Mouse (Mus musculus) liver, embryonic 14.5 days (tissue): Measurements from ENCODE around the gene Dpf3. TPM values are rescaled to one million over a fixed set of nuclear protein-coding genes. Genes with fewer than 3 reads are reported as not detected.
A peak's percentile ranks its signal among the peaks of the same experiment; 100 is the strongest.

ENCODE experiments used
- ATAC-seq: fragments of 200-750 bp; cut with Nextera tagmentation; 2 replicates; pipeline ENCODE4 v1.8.0; 2017; ENCODE audit warnings: moderate number of reproducible peaks, mild to moderate bottlenecking, moderate library complexity; ENCODE audit not compliant: insufficient read depth
- DNase-seq, 3 experiments: peaks; one replicate each; pipeline ENCODE4 v3.0.0-alpha.2; 2012 to 2013; ENCODE audit warnings: low read depth in 3 of 3, low spot score in 3 of 3
- H3K27ac ChIP-seq: fragments of 300-500 bp; sonication (generic); 2 replicates; pipeline ENCODE4 v1.5.1; 2014; ENCODE audit warnings: moderate library complexity, mild to moderate bottlenecking, control low read depth, inconsistent platforms
- H3K27me3 ChIP-seq: fragments of 300-500 bp; sonication (generic); 2 replicates; pipeline ENCODE4 v1.6.1; 2014; ENCODE audit warnings: mild to moderate bottlenecking, low read length, moderate library complexity; ENCODE audit not compliant: control insufficient read depth, insufficient read depth
- H3K36me3 ChIP-seq: fragments of 300-500 bp; sonication (generic); replicated peaks from 2 replicates; pipeline ENCODE4 v1.6.1; 2014; ENCODE audit warnings: low read depth; ENCODE audit not compliant: control insufficient read depth, insufficient read depth
- H3K4me1 ChIP-seq, 2 experiments: fragments of 200-500 bp in 1 of 2; fragments of 300-500 bp in 1 of 2; sonication (generic) in 1 of 2; replicated peaks; 2 replicates each; pipeline ENCODE4 v1.6.1; 2012 to 2014; ENCODE audit warnings: antibody characterized with exemption in 1 of 2, inconsistent platforms in 1 of 2, low read length in 1 of 2; ENCODE audit not compliant: control insufficient read depth in 2 of 2, insufficient read depth in 2 of 2
- H3K4me2 ChIP-seq: fragments of 300-500 bp; sonication (generic); 2 replicates; pipeline ENCODE4 v1.6.1; 2014; ENCODE audit warnings: low read depth, mild to moderate bottlenecking, control low read depth, moderate library complexity
- H3K4me3 ChIP-seq, 2 experiments: fragments of 200-500 bp in 1 of 2; fragments of 300-500 bp in 1 of 2; sonication (generic) in 1 of 2; 2 replicates each; pipeline ENCODE4 v1.5.1; 2012 to 2014; ENCODE audit warnings: low read depth in 2 of 2, low read length in 2 of 2, mild to moderate bottlenecking in 2 of 2, control low read depth in 1 of 2, inconsistent platforms in 1 of 2, moderate library complexity in 1 of 2; ENCODE audit not compliant: insufficient read depth in 1 of 2
- H3K9ac ChIP-seq: fragments of 300-500 bp; sonication (generic); replicated peaks from 2 replicates; pipeline ENCODE4 v1.6.1; 2014; ENCODE audit warnings: mild to moderate bottlenecking, control low read depth, moderate library complexity
- H3K9me3 ChIP-seq: fragments of 300-500 bp; sonication (generic); 2 replicates; pipeline ENCODE4 v1.6.1; 2016; ENCODE audit warnings: low read length, mixed read lengths; ENCODE audit not compliant: control insufficient read depth
- CTCF ChIP-seq: IDR thresholded peaks from 2 replicates; pipeline ENCODE4 v1.5.1; 2016; ENCODE audit warnings: antibody characterized with exemption, low read depth, control low read depth
- EP300 ChIP-seq: IDR thresholded peaks from 2 replicates; pipeline ENCODE4 v1.6.1; 2016; ENCODE audit warnings: antibody characterized with exemption, low read depth
- WGBS: fragments of 180-500 bp; shearing (Covaris S2); extraction: QIAGEN DNeasy Blood & Tissue Kit; methylation state at CpG from one replicate; pipeline ENCODE4 v1.1.7; 2014; ENCODE audit not compliant: insufficient replicate concordance; 5-methylcytosine and 5-hydroxymethylcytosine counted together
- polyA plus RNA-seq, 2 experiments: library from polyadenylated mRNA; depleted of rRNA in 1 of 2; stranded (reverse) in 1 of 2; unstranded in 1 of 2; fragments of >200 nt; fragmentation: Nextera tagmentation in 1 of 2; extraction: Ambion mirVana in 1 of 2; gene quantifications; 2 replicates each; pipeline versions ENCODE4 v1.2.1 to v1.2.3; 2012 to 2014

Dpf3 gene
- polyA plus RNA-seq, 2 experiments: 3.7 to 4.8 TPM

DNA sequence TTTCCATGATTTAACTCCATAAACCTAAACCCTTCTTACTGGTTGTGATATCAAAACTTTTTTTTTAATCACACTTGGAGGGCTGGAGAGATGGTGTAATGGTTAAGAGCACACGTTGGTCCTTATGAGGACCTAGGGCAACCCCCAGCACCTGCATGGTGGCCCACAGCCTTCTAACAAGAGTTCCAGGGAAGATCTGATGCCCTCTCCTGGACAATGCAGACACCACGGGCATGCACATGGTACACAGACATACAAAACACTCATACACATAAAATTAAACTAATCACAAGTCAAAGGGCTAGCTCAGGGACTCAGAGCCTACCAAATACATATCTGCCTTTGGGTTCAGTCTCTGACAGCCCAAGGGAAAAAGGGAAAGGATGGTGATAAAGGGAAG is 2.2 kb upstream of the Dpf3 start:
- ATAC-seq (no peak), DNase-seq (no peak)
- H3K27ac ChIP-seq: no peak overlapping the region
- TF ChIP-seq CTCF (peak; percentile 57), EP300 (no peak)
- no peak overlapping the region for H3K9ac ChIP-seq
- peaks cover 24% of the 10 kb centered on the region for H3K27me3 ChIP-seq
- 31% methylated on average over 2 of the region's 2 CpGs for whole genome bisulfite sequencing
- H3K36me3 ChIP-seq: no peaks in the 10 kb centered on the region
- peaks cover 4% of the 10 kb centered on the region for H3K9me3 ChIP-seq
- H3K4me2 ChIP-seq: no peak overlapping the region
- H3K4me3 ChIP-seq: no peak overlapping the region
- peaks cover 8 to 13% of the 10 kb centered on the region in 2 experiments for H3K4me1 ChIP-seq

DNA sequence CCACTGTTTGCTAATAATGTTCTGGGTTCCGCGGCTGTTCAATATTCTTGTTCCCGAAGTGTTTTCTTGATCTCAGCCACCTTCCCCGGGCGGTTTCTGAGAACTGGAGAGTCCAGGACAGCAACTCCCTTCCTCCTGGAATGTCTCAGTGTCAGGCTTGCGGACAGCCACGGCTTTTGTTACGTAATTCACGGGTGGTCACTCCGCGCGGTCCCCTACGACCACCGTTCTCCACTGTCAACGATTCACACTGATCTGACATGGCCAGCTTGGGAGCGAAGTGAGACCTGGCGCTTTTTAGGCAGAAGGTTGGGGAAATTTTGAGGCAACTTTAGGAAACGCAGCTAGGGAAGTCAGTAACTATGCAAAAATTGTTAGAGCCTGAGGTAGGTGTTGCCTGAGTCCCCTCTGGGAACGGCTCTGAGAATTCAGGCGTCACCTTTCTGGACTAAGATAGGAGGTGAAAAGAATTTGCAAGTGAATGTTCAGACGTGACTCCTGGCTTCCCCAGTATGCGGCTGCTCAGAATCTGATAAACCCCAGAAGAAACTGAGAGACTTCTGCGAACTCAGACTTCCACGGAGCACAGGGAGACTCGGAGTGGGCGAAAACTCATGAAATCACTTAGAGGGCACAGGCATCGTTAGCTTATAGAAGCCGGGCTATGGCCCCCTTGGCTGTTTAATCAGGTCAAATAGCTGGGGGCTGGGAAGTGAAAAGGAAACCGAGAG is 860 bp upstream of the Dpf3 start:
- Histone ChIP-seq H3K4me3 (peak overlapping the region; percentile 73 to 88), H3K9me3 (peaks cover 4% of the 10 kb centered on the region), H3K27me3 (peaks cover 29% of the 10 kb centered on the region), H3K4me1 (peaks cover 13 to 14% of the 10 kb centered on the region in 2 experiments), H3K9ac (peak overlapping the region; percentile 67), H3K4me2 (peak overlapping the region; percentile 99), H3K36me3 (no peaks in the 10 kb centered on the region), H3K27ac (peak overlapping the region; percentile 42; the same call in 1 of the 2 replicates)
- TF ChIP-seq EP300 (no peak), CTCF (no peak)
- WGBS: under 1% methylated on average over 29 of the region's 29 CpGs
- peak in 1 of 3 experiments; percentile 70 for DNase-seq
- no peak for ATAC-seq

DNA sequence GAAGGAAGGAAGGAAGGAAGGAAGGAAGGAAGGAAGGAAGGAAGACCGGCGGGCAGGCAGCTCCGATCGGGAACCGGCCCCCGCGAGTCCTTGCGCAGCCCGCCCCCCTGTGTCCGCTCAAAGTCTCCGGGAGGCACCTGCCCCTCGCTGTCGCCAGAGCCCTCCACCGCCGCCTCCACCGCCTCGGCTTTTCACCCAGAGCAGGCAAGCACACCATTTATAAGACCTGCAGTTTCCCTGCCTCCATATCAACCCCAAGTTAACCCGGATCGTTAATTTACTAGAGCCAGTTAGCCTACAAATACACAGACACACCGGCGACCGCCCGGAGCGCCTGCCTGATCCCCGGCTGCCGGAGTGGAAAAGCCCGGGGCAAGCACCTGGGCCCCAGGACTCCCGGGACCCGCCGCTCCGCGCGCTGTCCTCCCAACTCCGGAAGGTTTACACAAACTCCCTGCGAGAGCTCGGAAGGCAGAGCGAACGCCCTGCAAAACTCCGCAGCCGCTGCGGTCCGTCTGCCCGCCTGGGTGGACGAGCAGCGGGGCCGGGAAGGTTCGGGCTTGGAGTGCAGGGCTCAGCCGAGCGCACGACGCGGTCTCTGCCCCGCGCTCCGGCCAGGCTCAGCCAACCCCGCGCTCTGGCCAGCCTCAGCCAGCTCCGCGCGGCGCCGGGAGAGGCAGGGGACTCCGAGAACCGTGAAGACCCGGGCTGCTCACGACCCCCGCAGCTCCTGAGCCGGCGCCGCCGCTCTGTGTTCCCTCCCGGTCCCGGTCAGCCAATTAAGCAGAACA is 650 bp downstream of the Dpf3 start:
- DNase-seq (no peak), ATAC-seq (peak; percentile 74)
- H3K27me3 ChIP-seq: peaks cover 29% of the 10 kb centered on the region
- TF ChIP-seq CTCF (peak; percentile 46), EP300 (no peak)
- peak overlapping the region; percentile 69 for H3K9ac ChIP-seq
- peak overlapping the region; percentile 99 for H3K4me2 ChIP-seq
- peaks cover 4% of the 10 kb centered on the region for H3K9me3 ChIP-seq
- H3K4me1 ChIP-seq: peaks cover 16 to 17% of the 10 kb centered on the region in 2 experiments
- H3K27ac ChIP-seq: peak overlapping the region; percentile 72
- no peaks in the 10 kb centered on the region for H3K36me3 ChIP-seq
- WGBS: under 1% methylated on average over 73 of the region's 73 CpGs
- H3K4me3 ChIP-seq: peak overlapping the region; percentile 72 to 88

DNA sequence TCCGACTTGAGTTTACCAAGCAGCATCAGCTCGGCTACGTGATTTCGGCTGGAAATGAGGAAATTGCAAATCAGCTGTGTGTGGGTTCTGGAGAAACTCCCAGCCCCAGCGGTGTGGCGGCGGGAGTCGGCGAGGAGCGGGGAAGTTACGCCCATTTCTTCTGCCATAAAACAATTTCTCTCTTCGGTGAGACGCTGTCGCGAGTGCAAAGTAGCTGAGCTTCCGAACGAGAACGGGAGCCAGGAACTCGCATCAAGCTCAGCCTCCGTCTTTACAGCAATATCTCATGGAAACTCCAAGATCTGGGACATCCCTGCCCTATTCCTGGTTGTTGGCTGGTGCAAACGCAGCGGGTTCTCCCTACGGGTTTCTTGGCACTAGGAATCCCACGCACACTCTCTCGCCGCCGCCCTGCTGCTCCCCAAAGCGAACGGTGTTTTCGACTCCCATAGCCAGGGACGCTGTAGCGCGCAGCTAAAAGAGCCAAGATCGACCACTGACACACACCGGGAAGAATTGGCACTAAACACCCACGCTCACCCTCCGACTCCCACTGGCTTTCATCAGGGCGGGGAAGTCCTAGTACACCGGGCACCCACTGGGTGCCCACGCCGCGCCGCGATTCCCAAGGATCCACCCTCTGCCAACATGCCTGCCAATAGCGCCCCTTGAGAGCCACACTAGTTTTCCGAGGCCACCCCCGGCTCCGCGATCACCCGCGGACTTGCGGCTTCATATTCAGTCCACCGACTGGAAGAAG is 1.4 kb downstream of the Dpf3 start:
- TF ChIP-seq EP300 (no peak), CTCF (no peak)
- Histone ChIP-seq H3K4me1 (peaks cover 16 to 17% of the 10 kb centered on the region in 2 experiments), H3K27me3 (peaks cover 29% of the 10 kb centered on the region), H3K9ac (peak overlapping the region; percentile 69), H3K9me3 (no peaks in the 10 kb centered on the region), H3K27ac (no peak overlapping the region), H3K36me3 (no peaks in the 10 kb centered on the region), H3K4me2 (peak overlapping the region; percentile 99), H3K4me3 (peak overlapping the region; percentile 72 to 88)
- no peak for DNase-seq
- ATAC-seq: no peak
- WGBS: under 1% methylated on average over 53 of the region's 53 CpGs
